Mouse (Mus musculus) heart, postnatal 0 days (tissue): ENCODE results near the gene Mrgprh.

Source experiments
- CTCF ChIP-seq: IDR thresholded peaks from 2 replicates; pipeline ENCODE4 v1.5.1; 2016; ENCODE audit warnings: antibody characterized with exemption, control low read depth, low read depth
- EP300 ChIP-seq: IDR thresholded peaks from 2 replicates; pipeline ENCODE4 v1.6.1; 2016; ENCODE audit warnings: antibody characterized with exemption, low read depth

GRCm38 (mm10) chr17:12835738-12836137, 40.1 kb upstream of the Mrgprh start:
- TF ChIP-seq CTCF (no peak), EP300 (no peak)
